Mouse (Mus musculus) C2C12 (cell line): Measurements from ENCODE around the gene Rpa2. TPM values are rescaled to one million over a fixed set of nuclear protein-coding genes. Genes with fewer than 3 reads are reported as not detected.

Experiments
- H3K27me3 ChIP-seq: one replicate; pipeline ENCODE4 v1.6.1; 2011; ENCODE audit not compliant: control insufficient read depth, insufficient read depth, insufficient read length
- H3K36me3 ChIP-seq: one replicate; pipeline ENCODE4 v1.6.1; 2011; ENCODE audit not compliant: control insufficient read depth, insufficient read depth
- H3K4me3 ChIP-seq: one replicate; pipeline ENCODE4 v1.5.1; 2011; ENCODE audit warnings: mild to moderate bottlenecking, control low read depth; ENCODE audit not compliant: poor library complexity, insufficient read depth, severe bottlenecking
- H3K79me2 ChIP-seq: one replicate; pipeline ENCODE4 v1.6.1; 2011; ENCODE audit not compliant: control insufficient read depth, insufficient read depth
- H3K79me3 ChIP-seq: one replicate; pipeline ENCODE4 v1.6.1; 2011; ENCODE audit warnings: low read depth, control low read depth
- H3ac ChIP-seq: one replicate; pipeline ENCODE3; 2011; ENCODE audit warnings: low read depth; ENCODE audit not compliant: control insufficient read depth, insufficient read length
- CEBPB ChIP-seq: IDR thresholded peaks from one replicate; pipeline ENCODE4 v1.6.1; 2011; ENCODE audit warnings: low read depth, mild to moderate bottlenecking, control low read depth, moderate library complexity
- CTCF ChIP-seq: IDR thresholded peaks from one replicate; pipeline ENCODE4 v1.5.1; 2011; ENCODE audit not compliant: control insufficient read depth, insufficient read depth, insufficient read length
- FOSL1 ChIP-seq: IDR thresholded peaks from one replicate; pipeline ENCODE4 v1.8.0; 2011; ENCODE audit warnings: mild to moderate bottlenecking, low read length; ENCODE audit not compliant: poor library complexity, insufficient read depth, severe bottlenecking
- MAX ChIP-seq: IDR thresholded peaks from one replicate; pipeline ENCODE4 v1.6.1; 2011; ENCODE audit warnings: mild to moderate bottlenecking, control low read depth
- MYOD1 ChIP-seq: IDR thresholded peaks from one replicate; pipeline ENCODE4 v1.6.1; 2011; ENCODE audit warnings: low read depth; ENCODE audit not compliant: control insufficient read depth, insufficient read length
- MYOG ChIP-seq: IDR thresholded peaks from one replicate; pipeline ENCODE4 v1.6.1; 2011; ENCODE audit not compliant: control insufficient read depth, insufficient read length; ENCODE audit errors: extremely low read depth
- USF1 ChIP-seq: IDR thresholded peaks from one replicate; pipeline ENCODE4 v1.6.1; 2011; ENCODE audit warnings: low read depth, mild to moderate bottlenecking, control low read depth, moderate library complexity
- polyA plus RNA-seq: library from polyadenylated mRNA; unstranded; fragments of >200 nt; fragmentation: generic; extraction: Trizol; gene quantifications from one replicate; pipeline ENCODE4 v1.2.1, GENCODE M21; 2012; ENCODE audit warnings: missing spikeins

Rpa2 gene
- polyA plus RNA-seq, 1 experiment: 63.9 TPM

- no peaks in the 10 kb centered on the region for H3K36me3 ChIP-seq
- H3K4me3 ChIP-seq: no peak overlapping the region
- H3K79me2 ChIP-seq: no peaks in the 10 kb centered on the region
- no peaks in the 10 kb centered on the region for H3K27me3 ChIP-seq
- H3ac ChIP-seq: no peak overlapping the region
- TF ChIP-seq FOSL1 (no peak), CEBPB (no peak)
- no peaks in the 10 kb centered on the region for H3K79me3 ChIP-seq
Measured at GRCm38 (mm10) chr4:132805146-132805545, 37.0 kb downstream of the Rpa2 start.

DNA sequence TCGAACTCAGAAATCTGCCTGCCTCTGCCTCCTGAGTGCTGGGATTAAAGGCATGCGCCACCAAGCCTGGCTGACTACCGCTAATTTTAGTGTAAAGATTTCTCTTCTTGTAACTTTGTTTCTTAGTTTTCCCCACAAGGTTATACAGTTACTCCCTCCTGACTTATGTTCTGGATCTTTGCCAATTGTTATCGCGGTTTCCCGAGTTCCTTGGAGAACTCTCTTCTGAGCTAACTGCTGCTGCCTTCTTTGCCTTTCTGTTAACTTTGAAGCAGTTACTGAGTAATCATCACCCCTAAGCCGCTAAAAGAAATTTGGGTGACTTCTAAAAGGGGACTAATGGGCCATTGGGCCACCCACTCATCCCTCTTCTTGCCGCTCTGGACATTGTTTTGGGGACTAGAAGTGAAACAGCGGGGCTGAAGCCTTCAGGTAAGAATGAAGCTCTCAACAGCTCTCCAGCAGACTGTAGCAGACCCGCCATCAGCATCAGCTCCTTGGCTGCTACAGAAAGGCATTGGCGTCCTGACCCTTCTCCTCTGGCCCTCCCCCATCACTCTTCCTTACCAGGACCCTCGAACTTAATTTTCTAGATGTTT, 37.6 kb downstream of the Rpa2 start:
- H3K79me2 ChIP-seq: no peaks in the 10 kb centered on the region
- H3K4me3 ChIP-seq: no peak overlapping the region
- no peak overlapping the region for H3ac ChIP-seq
- no peaks in the 10 kb centered on the region for H3K27me3 ChIP-seq
- H3K36me3 ChIP-seq: no peaks in the 10 kb centered on the region
- no peaks in the 10 kb centered on the region for H3K79me3 ChIP-seq
- no peak for TF ChIP-seq MYOG
- no peak for TF ChIP-seq USF1
- TF ChIP-seq CTCF: no peak
- no peak for TF ChIP-seq MAX
- no peak for TF ChIP-seq MYOD1
- no peak for TF ChIP-seq CEBPB
- no peak for TF ChIP-seq FOSL1

DNA sequence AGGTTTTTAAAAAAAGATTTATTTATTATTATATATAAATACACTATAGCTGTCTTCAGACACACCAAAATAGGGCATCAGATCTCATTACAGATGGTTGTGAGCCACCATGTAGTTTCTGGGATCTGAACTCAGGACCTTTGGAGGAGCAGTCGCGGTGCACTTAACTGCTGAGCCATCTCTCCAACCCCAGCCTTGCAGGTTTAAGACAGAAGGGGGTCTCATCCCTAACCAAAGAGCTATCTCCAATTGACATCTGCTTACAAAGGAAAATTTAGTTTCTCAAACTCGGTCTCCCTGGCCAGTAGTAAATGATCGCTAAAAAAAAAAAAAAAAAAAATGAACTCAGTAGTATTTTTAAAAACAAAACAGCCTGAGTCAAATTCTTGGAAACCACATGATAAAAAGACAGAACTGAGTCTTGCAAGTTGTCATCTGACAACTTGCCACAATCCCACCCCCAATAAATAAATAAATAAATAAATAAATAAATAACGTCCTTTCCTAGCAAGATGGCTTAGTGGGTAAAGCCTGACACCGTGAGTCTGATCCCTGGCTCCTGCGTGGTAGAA, 38.6 kb downstream of the Rpa2 start:
- Histone ChIP-seq H3K27me3 (no peaks in the 10 kb centered on the region), H3K79me3 (no peaks in the 10 kb centered on the region), H3K36me3 (no peaks in the 10 kb centered on the region), H3ac (no peak overlapping the region), H3K79me2 (no peaks in the 10 kb centered on the region), H3K4me3 (no peak overlapping the region)
- TF ChIP-seq MYOG (no peak), CEBPB (no peak), CTCF (no peak), MYOD1 (no peak), USF1 (no peak), MAX (no peak), FOSL1 (no peak)

GRCm38 (mm10) chr4:132807771-132808641, 39.9 kb downstream of the Rpa2 start:
- TF ChIP-seq MYOD1: no peak
- Histone ChIP-seq H3ac (no peak overlapping the region), H3K36me3 (no peaks in the 10 kb centered on the region)

GRCm38 (mm10) chr4:132809621-132810020, 41.5 kb downstream of the Rpa2 start:
- H3K79me3 ChIP-seq: no peaks in the 10 kb centered on the region
- no peaks in the 10 kb centered on the region for H3K79me2 ChIP-seq
- H3ac ChIP-seq: no peak overlapping the region
- H3K36me3 ChIP-seq: no peaks in the 10 kb centered on the region
- no peaks in the 10 kb centered on the region for H3K27me3 ChIP-seq
- TF ChIP-seq FOSL1: no peak
- no peak for TF ChIP-seq CEBPB
- TF ChIP-seq USF1: no peak
- no peak for TF ChIP-seq MAX
- no peak for TF ChIP-seq MYOG
- H3K4me3 ChIP-seq: no peak overlapping the region

More at GRCm38 (mm10) chr4:132807771-132808641, 39.9 kb downstream of the Rpa2 start:
- Histone ChIP-seq H3K27me3 (no peaks in the 10 kb centered on the region), H3K79me3 (no peaks in the 10 kb centered on the region), H3K4me3 (no peak overlapping the region), H3K79me2 (no peaks in the 10 kb centered on the region)

GRCm38 (mm10) chr4:132816404-132816803, 48.3 kb downstream of the Rpa2 start:
- Histone ChIP-seq H3ac (no peak overlapping the region), H3K36me3 (no peaks in the 10 kb centered on the region), H3K79me3 (no peaks in the 10 kb centered on the region), H3K27me3 (no peaks in the 10 kb centered on the region), H3K4me3 (no peak overlapping the region), H3K79me2 (no peaks in the 10 kb centered on the region)
- no peak for TF ChIP-seq USF1
- no peak for TF ChIP-seq MAX
- no peak for TF ChIP-seq CEBPB
- no peak for TF ChIP-seq FOSL1
- no peak for TF ChIP-seq MYOD1
- no peak for TF ChIP-seq CTCF
- TF ChIP-seq MYOG: no peak
